Mouse (Mus musculus): Measurements from ENCODE around the gene Disp2. TPM values are rescaled to one million over a fixed set of nuclear protein-coding genes. Genes with fewer than 3 reads are reported as not detected.

The Disp2 gene
- total and polyA plus RNA-seq, 3 experiments: 0.15 to 0.43 TPM; not detected in 1

- Histone ChIP-seq H3K27ac (ENCODE audit: control insufficient read depth, low read depth, low read length) (no peak overlapping the region), H3K9me3 (replicated peaks; ENCODE audit: insufficient read depth, low read length) (no peaks in the 10 kb centered on the region), H3K79me2 (ENCODE audit: control insufficient read depth, insufficient read depth, low read length, poor library complexity) (peaks cover 14% of the 10 kb centered on the region), H3K36me3 (ENCODE audit: control insufficient read depth in 1 of 2, insufficient read depth in 2 of 2, low read length in 2 of 2) (peaks cover 0 to 17% of the 10 kb centered on the region in 2 experiments; a peak in 2 of 4 replicates), H3K27me3 (ENCODE audit: control insufficient read depth in 1 of 2, insufficient read depth in 2 of 2, low read length in 2 of 2) (no peaks in the 10 kb centered on the region), H3K4me3 (ENCODE audit: control insufficient read depth in 1 of 2, insufficient read depth in 1 of 2, low read depth in 2 of 2, low read length in 2 of 2) (no peak overlapping the region), H3K9ac (ENCODE audit: control insufficient read depth, low read depth, low read length, poor library complexity, severe bottlenecking) (no peak overlapping the region), H3K4me1 (ENCODE audit: control insufficient read depth in 1 of 2, insufficient read depth in 2 of 2, low read length in 2 of 2) (peaks cover 5 to 15% of the 10 kb centered on the region in 2 experiments)
- no peak for DNase-seq (ENCODE audit: low read depth, low spot score)
- TF ChIP-seq USF2 (IDR thresholded peaks at IDR 0.05; ENCODE audit: borderline replicate concordance in 1 of 2, insufficient read depth in 1 of 2, low read depth in 1 of 2, low read length in 2 of 2): no peak
- TF ChIP-seq RAD21 (IDR thresholded peaks at IDR 0.05; ENCODE audit: low read depth, low read length): no peak
- no peak for TF ChIP-seq ELF1 (IDR thresholded peaks at IDR 0.05; ENCODE audit: low read depth, low read length)
- no peak for TF ChIP-seq SIN3A (IDR thresholded peaks at IDR 0.05; ENCODE audit: low read length)
- no peak for TF ChIP-seq MXI1 (IDR thresholded peaks at IDR 0.05; ENCODE audit: low read depth, low read length)
- TF ChIP-seq GABPA (IDR thresholded peaks at IDR 0.05; ENCODE audit: low read depth, low read length): no peak
Observed at GRCm38 (mm10) chr2:118731981-118732380, 47.5 kb upstream of the Disp2 start.

GRCm38 (mm10) chr2:118733341-118733740, 46.2 kb upstream of the Disp2 start:
- H3K36me3 ChIP-seq (ENCODE audit: control insufficient read depth in 1 of 2, insufficient read depth in 2 of 2, low read length in 2 of 2): peaks cover 0 to 14% of the 10 kb centered on the region in 2 experiments; a peak in 2 of 4 replicates
- H3K4me3 ChIP-seq (ENCODE audit: control insufficient read depth in 1 of 2, insufficient read depth in 1 of 2, low read depth in 2 of 2, low read length in 2 of 2): no peak overlapping the region
- no peaks in the 10 kb centered on the region for H3K9me3 ChIP-seq (replicated peaks; ENCODE audit: insufficient read depth, low read length)
- DNase-seq (ENCODE audit: low read depth, low spot score): no peak
- H3K9ac ChIP-seq (ENCODE audit: control insufficient read depth, low read depth, low read length, poor library complexity, severe bottlenecking): no peak overlapping the region
- no peak overlapping the region for H3K27ac ChIP-seq (ENCODE audit: control insufficient read depth, low read depth, low read length)
- peaks cover 1% of the 10 kb centered on the region; the same call in 1 of the 2 replicates for H3K79me2 ChIP-seq (ENCODE audit: control insufficient read depth, insufficient read depth, low read length, poor library complexity)
- TF ChIP-seq SIN3A (IDR thresholded peaks at IDR 0.05; ENCODE audit: low read length) (no peak), ZMIZ1 (IDR thresholded peaks at IDR 0.05; ENCODE audit: low read depth, low read length) (no peak), ZNF384 (IDR thresholded peaks at IDR 0.05; ENCODE audit: low read depth, low read length) (no peak), E2F4 (IDR thresholded peaks at IDR 0.05; ENCODE audit: borderline replicate concordance, low read depth, low read length) (no peak), MEF2A (IDR thresholded peaks at IDR 0.05; ENCODE audit: extremely low read depth, insufficient replicate concordance, low read depth, low read length, poor library complexity, severe bottlenecking) (no peak)
- peaks cover 2 to 8% of the 10 kb centered on the region in 2 experiments for H3K4me1 ChIP-seq (ENCODE audit: control insufficient read depth in 1 of 2, insufficient read depth in 2 of 2, low read length in 2 of 2)
- no peaks in the 10 kb centered on the region for H3K27me3 ChIP-seq (ENCODE audit: control insufficient read depth in 1 of 2, insufficient read depth in 2 of 2, low read length in 2 of 2)

- peaks cover 0 to 5% of the 10 kb centered on the region in 2 experiments; a peak in 2 of 4 replicates for H3K36me3 ChIP-seq (ENCODE audit: control insufficient read depth in 1 of 2, insufficient read depth in 2 of 2, low read length in 2 of 2)
- H3K9ac ChIP-seq (ENCODE audit: control insufficient read depth, low read depth, low read length, poor library complexity, severe bottlenecking): no peak overlapping the region
- H3K4me1 ChIP-seq (ENCODE audit: control insufficient read depth in 1 of 2, insufficient read depth in 2 of 2, low read length in 2 of 2): peaks cover 4 to 12% of the 10 kb centered on the region in 2 experiments
- no peak for DNase-seq (ENCODE audit: low read depth, low spot score)
- no peaks in the 10 kb centered on the region for H3K9me3 ChIP-seq (replicated peaks; ENCODE audit: insufficient read depth, low read length)
- H3K27me3 ChIP-seq (ENCODE audit: control insufficient read depth in 1 of 2, insufficient read depth in 2 of 2, low read length in 2 of 2): no peaks in the 10 kb centered on the region
- no peaks in the 10 kb centered on the region; the same call in 1 of the 2 replicates for H3K79me2 ChIP-seq (ENCODE audit: control insufficient read depth, insufficient read depth, low read length, poor library complexity)
- TF ChIP-seq MAFK (IDR thresholded peaks at IDR 0.05; ENCODE audit: borderline replicate concordance, low read depth, low read length) (no peak), MEF2A (IDR thresholded peaks at IDR 0.05; ENCODE audit: extremely low read depth, insufficient replicate concordance, low read depth, low read length, poor library complexity, severe bottlenecking) (0 out of 2 replicates have a peak, but pooled peaks have one; percentile 24), ETS1 (IDR thresholded peaks at IDR 0.05; ENCODE audit: low read depth, low read length) (0 out of 2 replicates have a peak, but pooled peaks have one; percentile 25), CHD2 (IDR thresholded peaks at IDR 0.05; ENCODE audit: low read length) (no peak)
- no peak overlapping the region for H3K27ac ChIP-seq (ENCODE audit: control insufficient read depth, low read depth, low read length)
- no peak overlapping the region for H3K4me3 ChIP-seq (ENCODE audit: control insufficient read depth in 1 of 2, insufficient read depth in 1 of 2, low read depth in 2 of 2, low read length in 2 of 2)
Observed at GRCm38 (mm10) chr2:118740341-118740740, 39.2 kb upstream of the Disp2 start.

All from MEL (cell line).